Mouse (Mus musculus): ENCODE measurements at regions not wholly inside any gene's neighbourhood (a gene's known extent, or its start where the extent isn't known, plus 50 kb on each side); places are given as distances from the start of the nearest gene placed in this dataset.

- no peak for DNase-seq (ENCODE audit: low spot score)
Measured at GRCm38 (mm10) chr2:21908813-21909480, 318.4 kb upstream of the Myo3a start.

- DNase-seq (ENCODE audit: low spot score): peak; percentile 75
Measured at GRCm38 (mm10) chr2:21909481-21909966, 317.8 kb upstream of the Myo3a start.

- peak; percentile 84 for DNase-seq (ENCODE audit: low spot score)
Measured at GRCm38 (mm10) chr2:21917804-21918690, 309.3 kb upstream of the Myo3a start.

GRCm38 (mm10) chr2:21919091-21919490, 308.2 kb upstream of the Myo3a start:
- no peak for DNase-seq (ENCODE audit: low spot score)

GRCm38 (mm10) chr2:21927656-21928055, 299.6 kb upstream of the Myo3a start:
- no peak for DNase-seq (ENCODE audit: low spot score)

- DNase-seq (ENCODE audit: low spot score): no peak
Measured at GRCm38 (mm10) chr2:21939993-21940392, 287.3 kb upstream of the Myo3a start.

- DNase-seq (ENCODE audit: low spot score): peak; percentile 55
Measured at GRCm38 (mm10) chr2:21940797-21941487, 286.4 kb upstream of the Myo3a start.

GRCm38 (mm10) chr2:21941488-21942000, 285.8 kb upstream of the Myo3a start:
- DNase-seq (ENCODE audit: low spot score): no peak

GRCm38 (mm10) chr2:21943676-21944075, 283.6 kb upstream of the Myo3a start:
- no peak for DNase-seq (ENCODE audit: low spot score)

GRCm38 (mm10) chr2:21946484-21946883, 280.8 kb upstream of the Myo3a start:
- no peak for DNase-seq (ENCODE audit: low spot score)

GRCm38 (mm10) chr2:21951279-21951678, 276.0 kb upstream of the Myo3a start:
- no peak for DNase-seq (ENCODE audit: low spot score)

- no peak for DNase-seq (ENCODE audit: low spot score)
Measured at GRCm38 (mm10) chr2:21956112-21956963, 271.0 kb upstream of the Myo3a start.

GRCm38 (mm10) chr2:21958365-21958764, 268.9 kb upstream of the Myo3a start:
- peak; percentile 64 for DNase-seq (ENCODE audit: low spot score)

- no peak for DNase-seq (ENCODE audit: low spot score)
Measured at GRCm38 (mm10) chr2:21958802-21959201, 268.5 kb upstream of the Myo3a start.

- DNase-seq (ENCODE audit: low spot score): no peak
Measured at GRCm38 (mm10) chr2:21963343-21964026, 263.8 kb upstream of the Myo3a start.

GRCm38 (mm10) chr2:21964027-21964605, 263.2 kb upstream of the Myo3a start:
- DNase-seq (ENCODE audit: low spot score): peak; percentile 17

- no peak for DNase-seq (ENCODE audit: low spot score)
Measured at GRCm38 (mm10) chr2:21970774-21971406, 256.4 kb upstream of the Myo3a start.

GRCm38 (mm10) chr2:21974599-21974998, 252.7 kb upstream of the Myo3a start:
- no peak for DNase-seq (ENCODE audit: low spot score)

- DNase-seq (ENCODE audit: low spot score): no peak
Measured at GRCm38 (mm10) chr2:21975547-21975946, 251.8 kb upstream of the Myo3a start.

- no peak for DNase-seq (ENCODE audit: low spot score)
Measured at GRCm38 (mm10) chr2:21976337-21976736, 251.0 kb upstream of the Myo3a start.

Measured in layer of hippocampus, adult 11-12 months (tissue).